Mouse (Mus musculus): ENCODE results near the gene Sik1. TPM values are rescaled to one million over a fixed set of nuclear protein-coding genes. Genes with fewer than 3 reads are reported as not detected.

Gene Sik1
- total and polyA plus RNA-seq, 3 experiments = 17.1 to 56.9 (median 36.7) TPM

GRCm38 (mm10) chr17:31840423-31841003, 15.1 kb downstream of the Sik1 start (continued):
- TF ChIP-seq RAD21 (IDR thresholded peaks at IDR 0.05; ENCODE audit: low read depth, low read length) (no peak), CHD2 (IDR thresholded peaks at IDR 0.05; ENCODE audit: low read length) (no peak; the same call in 1 of the 2 replicates), USF1 (IDR thresholded peaks at IDR 0.05; ENCODE audit: low read depth, low read length) (no peak), SMC3 (IDR thresholded peaks at IDR 0.05; ENCODE audit: low read depth, low read length) (peak; percentile 14; the same call in 1 of the 2 replicates), BHLHE40 (IDR thresholded peaks at IDR 0.05; ENCODE audit: low read depth, low read length) (peak; percentile 18; the same call in 1 of the 2 replicates)

GRCm38 (mm10) chr17:31836772-31837171, 18.8 kb downstream of the Sik1 start:
- Histone ChIP-seq H3K9ac (ENCODE audit: insufficient read depth, low read depth) (peak overlapping the region; percentile 10; the same call in 1 of the 2 replicates), H3K36me3 (replicated peaks in 1 of 2; ENCODE audit: control insufficient read depth in 1 of 2, insufficient read depth in 1 of 2, low read length in 1 of 2) (no peaks in the 10 kb centered on the region), H3K4me3 (replicated peaks in 1 of 3; ENCODE audit: low read depth in 2 of 3, low read length in 2 of 3, poor library complexity in 1 of 3) (no peak overlapping the region), H3K9me3 (replicated peaks; ENCODE audit: low read length) (no peaks in the 10 kb centered on the region), H3K4me1 (ENCODE audit: control insufficient read depth in 1 of 2, insufficient read depth in 2 of 2) (peaks cover 73 to 98% of the 10 kb centered on the region in 2 experiments), H3K27ac (ENCODE audit: insufficient read depth, low read depth) (peak overlapping the region; percentile 99), H3K4me2 (ENCODE audit: insufficient read depth, low read depth, poor library complexity, severe bottlenecking) (no peak overlapping the region), H3K27me3 (replicated peaks) (no peaks in the 10 kb centered on the region), H3K79me2 (replicated peaks; ENCODE audit: control insufficient read depth, extremely low read depth, insufficient read depth, poor library complexity, severe bottlenecking) (no peaks in the 10 kb centered on the region)
- dilution Hi-C loops (cut with MboI; ENCODE audit: extremely low pct_ligation_motif_present, extremely low pct_unique_long_range_greater_than_20kb, low sequenced_read_pairs) (no loop called here), in situ Hi-C loops (cut with MboI; ENCODE audit: low pct_ligation_motif_present, low pct_unique_long_range_greater_than_20kb, low sequenced_read_pairs) (loop anchor here (5.0 kb wide), 1 partner anchor 144 kb away; no protein-coding TSS in a partner anchor)
- no peak for TF ChIP-seq JUND (conservative IDR thresholded peaks at IDR 0.05; ENCODE audit: low read depth, low read length)
- no peak for TF ChIP-seq UBTF (IDR thresholded peaks at IDR 0.05; ENCODE audit: low read depth, low read length)
- no peak for TF ChIP-seq KAT2A (IDR thresholded peaks at IDR 0.05; ENCODE audit: insufficient replicate concordance, low read length)
- no peak for TF ChIP-seq GABPA (IDR thresholded peaks at IDR 0.05; ENCODE audit: insufficient replicate concordance, low read depth, low read length)
- TF ChIP-seq SIN3A (IDR thresholded peaks at IDR 0.05; ENCODE audit: low read length) = no peak
- TF ChIP-seq JUN (IDR thresholded peaks at IDR 0.05; ENCODE audit: insufficient read depth, low read depth, low read length) = no peak
- TF ChIP-seq SMC3 (IDR thresholded peaks at IDR 0.05; ENCODE audit: low read depth, low read length) = no peak
- no peak for TF ChIP-seq MAFK (IDR thresholded peaks at IDR 0.05; ENCODE audit: insufficient replicate concordance, low read length)
- no peak for TF ChIP-seq MAX (IDR thresholded peaks at IDR 0.05; ENCODE audit: low read length)
- no peak for TF ChIP-seq USF2 (conservative IDR thresholded peaks at IDR 0.05; ENCODE audit: low read depth, low read length)
- no peak for TF ChIP-seq ZMIZ1 (IDR thresholded peaks at IDR 0.05; ENCODE audit: low read depth, low read length)
- TF ChIP-seq POLR2AphosphoS2 (IDR thresholded peaks at IDR 0.05; ENCODE audit: low read depth, low read length) = no peak
- TF ChIP-seq NRF1 (IDR thresholded peaks at IDR 0.05; ENCODE audit: low read depth, low read length) = no peak
- TF ChIP-seq TBP (conservative IDR thresholded peaks at IDR 0.05; ENCODE audit: low read depth, low read length) = no peak
- TF ChIP-seq IRF4 (IDR thresholded peaks at IDR 0.05; ENCODE audit: low read depth, low read length) = no peak
- no peak for TF ChIP-seq CHD1 (IDR thresholded peaks at IDR 0.05; ENCODE audit: low read depth, low read length)
- no peak for TF ChIP-seq ZC3H11A (IDR thresholded peaks at IDR 0.05; ENCODE audit: low read depth, low read length)
- no peak for TF ChIP-seq EP300 (IDR thresholded peaks at IDR 0.05; ENCODE audit: low read length)
- TF ChIP-seq MXI1 (IDR thresholded peaks at IDR 0.05; ENCODE audit: low read depth, low read length) = no peak
- TF ChIP-seq NELFE (IDR thresholded peaks at IDR 0.05; ENCODE audit: low read depth, low read length) = no peak
- no peak for DNase-seq (ENCODE audit: extremely low read depth)

Data from CH12.LX (cell line).